Mouse (Mus musculus): ENCODE measurements around the gene Magea2. TPM values are rescaled to one million over a fixed set of nuclear protein-coding genes. Genes with fewer than 3 reads are reported as not detected.
"Not testable (repeated sequence)": the region's sequence is repeated elsewhere in the genome, so short reads cannot be mapped to it uniquely, and the experiment has no call there.

The Magea2 gene
- total RNA-seq (2021): not detected
- long read RNA-seq, experiment 1: 0 reads
- long read RNA-seq, experiment 2: 0 reads

DNA sequence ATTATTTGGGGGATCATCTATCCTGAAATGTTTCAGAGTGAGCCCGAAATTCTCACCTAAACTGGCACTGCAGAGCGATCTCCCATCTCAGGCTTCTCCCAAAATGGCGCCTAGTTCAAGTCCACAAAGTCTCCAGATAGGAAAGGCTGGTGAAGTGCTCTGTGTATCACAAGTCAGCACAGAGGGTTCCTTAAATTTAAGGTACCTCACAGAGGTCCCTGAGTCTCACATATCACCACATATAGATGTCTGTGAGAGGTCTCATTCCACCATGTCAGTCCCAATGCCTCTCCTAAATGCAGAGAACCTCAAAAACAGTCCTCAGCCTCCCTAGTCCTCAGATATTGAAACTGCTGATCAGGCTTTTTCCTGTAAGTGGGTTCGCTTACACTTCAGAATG, at the start of gene Magea2:
TSS of gene Magea2 (minus strand) at position 101 of the 400 bp plus-strand sequence.
- DNase-seq: not testable (repeated sequence)

GRCm38 (mm10) chrX:155128312-155128711, 34.8 kb upstream of the Magea2 start, which contains the start of gene Cldn34b2:
TSS of gene Cldn34b2 (minus strand) at chrX:155128412.
- not testable (repeated sequence) for DNase-seq

- no peak for DNase-seq
These were observed 4.6 kb upstream of the Magea2 start for GRCm38 (mm10) chrX:155098024-155098423.

DNA sequence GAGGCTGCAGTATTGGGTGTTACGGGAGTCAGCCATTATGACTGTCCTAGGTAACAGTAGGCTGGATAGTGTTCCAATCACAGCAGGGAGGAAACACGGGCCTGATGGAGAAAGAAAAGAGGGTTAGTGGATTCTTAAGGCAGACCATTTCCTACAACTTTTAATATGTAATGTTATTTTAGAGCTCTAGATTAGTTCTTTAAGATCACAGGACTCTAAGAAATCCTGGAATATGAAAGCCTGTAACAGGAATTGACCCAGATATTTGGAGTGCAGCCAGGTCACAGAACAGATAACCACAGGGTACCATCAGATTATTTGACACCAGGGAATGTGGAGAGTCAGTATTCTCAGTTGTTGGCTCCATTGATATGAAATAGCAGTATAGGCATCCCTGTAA, 3.8 kb downstream of the Magea2 start, which contains the start of gene Magea1:
TSS of gene Magea1 (minus strand) at position 101 of the 400 bp plus-strand sequence.
- DNase-seq: not testable (repeated sequence)

- not testable (repeated sequence) for DNase-seq
These were observed 30.4 kb downstream of the Magea2 start, which contains the start of gene Magea5 for GRCm38 (mm10) chrX:155063045-155063444. TSS of gene Magea5 (minus strand) at chrX:155063145.

DNA sequence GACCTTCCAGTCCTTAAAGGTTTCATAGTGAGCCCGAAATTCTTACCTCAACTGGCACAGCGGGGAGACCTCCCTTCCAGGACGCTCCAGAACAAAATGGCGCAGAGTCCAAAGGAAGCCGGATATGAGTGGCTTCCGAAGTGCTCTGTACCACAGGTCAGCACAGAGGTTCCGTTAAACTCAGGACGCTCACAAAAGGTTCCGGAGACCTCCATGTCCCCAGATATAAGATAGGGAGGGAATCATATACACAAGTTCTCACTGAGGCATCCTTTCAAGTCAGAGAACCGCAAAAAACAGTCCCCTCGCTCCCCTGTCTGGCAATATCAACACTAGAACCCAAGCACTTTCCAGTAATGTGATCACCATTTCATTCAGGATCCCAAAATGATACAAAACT, 97.7 kb downstream of the Magea2 start, which contains the start of gene Magea8:
TSS of gene Magea8 (minus strand) at position 101 of the 400 bp plus-strand sequence.
- not testable (repeated sequence) for DNase-seq

Other genes starting within 250 kb of the Magea2 start
- not detected for gene Cldn34b1, start 203.4 kb downstream of the Magea2 start, total RNA-seq (2021)
- not detected for gene Magea6, start 157.7 kb downstream of the Magea2 start, total RNA-seq (2021)
- gene Magea3, start 144.2 kb downstream of the Magea2 start, total RNA-seq (2021): not detected
- not detected for gene Magea8, start 97.8 kb downstream of the Magea2 start, total RNA-seq (2021)
- gene Magea5, start 30.5 kb downstream of the Magea2 start, total RNA-seq (2021): not detected
- gene Magea1, start 3.9 kb downstream of the Magea2 start, total RNA-seq (2021): not detected
- not detected for gene Cldn34b2, start 34.7 kb upstream of the Magea2 start, total RNA-seq (2021)
- gene Sat1, start 122.8 kb upstream of the Magea2 start, total RNA-seq (2021): 10 to 100 TPM; 24.1 to 29.2 TPM
- gene Acot9, start 168.8 kb upstream of the Magea2 start, total RNA-seq (2021): 10 to 100 TPM; 23.1 to 27.8 TPM
- gene Prdx4, start 247.1 kb upstream of the Magea2 start, total RNA-seq (2021): 10 to 100 TPM; 10.1 to 13.0 TPM